18 mouse cellular contexts compared by ENCODE assay signal in genomic region chr1:78761061-78761515, GRCm38 (mm10). TPM values are rescaled to one million over a fixed set of nuclear protein-coding genes. Genes with fewer than 3 reads are reported as not detected.
DNase-seq lines count a peak whose midpoint lies in the region; ATAC-seq and TF ChIP-seq lines count a peak whose summit lies in the region.
"Had no signal": no experiment of that assay in that cellular context is flagged by ENCODE, and none has a peak within 500 bp of the region (broad histone marks: within the 10 kb centered on the region; RNA-seq: fewer than 3 reads in every experiment).

No protein-coding gene starts in this region.

- H3K36me3 ChIP-seq in forebrain, embryonic 11.5 days (ENCODE audit: control insufficient read depth, insufficient read depth, low read length), result no peaks in the 10 kb centered on the region
- no peaks in the 10 kb centered on the region for H3K36me3 ChIP-seq in forebrain, embryonic 10.5 days (replicated peaks)
- H3K36me3 ChIP-seq in midbrain, embryonic 11.5 days (ENCODE audit: control insufficient read depth, insufficient read depth, low read length), result no peaks in the 10 kb centered on the region
- H3K36me3 ChIP-seq in midbrain, embryonic 10.5 days, result no peaks in the 10 kb centered on the region
- H3K36me3 ChIP-seq in hindbrain, embryonic 16.5 days (ENCODE audit: control insufficient read depth, insufficient read depth, low read length), result no peaks in the 10 kb centered on the region
- H3K36me3 ChIP-seq in neural tube, embryonic 15.5 days, result no peaks in the 10 kb centered on the region
- no peaks in the 10 kb centered on the region for H3K36me3 ChIP-seq in liver, postnatal 0 days (replicated peaks; ENCODE audit: insufficient read depth, low read length)
- H3K36me3 ChIP-seq in thymus, adult 2 months (ENCODE audit: control insufficient read depth, insufficient read depth, low read length), result no peaks in the 10 kb centered on the region
- H3K36me3 ChIP-seq: G1E; liver, embryonic 15.5 days had no signal

- TF ChIP-seq POLR2A in thymus, adult 2 months (IDR thresholded peaks at IDR 0.05; ENCODE audit: control insufficient read depth, extremely low read depth, insufficient read depth, low read length, poor library complexity), result no peak

- 52% methylated on average over 3 of the region's 3 CpGs for WGBS in forebrain, embryonic 11.5 days
- 71% methylated on average over 3 of the region's 3 CpGs for WGBS in forebrain, embryonic 10.5 days
- WGBS in midbrain, embryonic 11.5 days, result 36% methylated on average over 3 of the region's 3 CpGs
- WGBS in midbrain, embryonic 10.5 days, result 51% methylated on average over 3 of the region's 3 CpGs
- 16% methylated on average over 3 of the region's 3 CpGs for WGBS in hindbrain, embryonic 16.5 days
- 30% methylated on average over 3 of the region's 3 CpGs for WGBS in neural tube, embryonic 15.5 days
- WGBS in liver, postnatal 0 days (ENCODE audit: insufficient replicate concordance), result 72% methylated on average over 3 of the region's 3 CpGs
- WGBS in thymus, adult 2 months, result 92% methylated on average over 3 of the region's 3 CpGs

- TF ChIP-seq CTCF in liver, postnatal 0 days (IDR thresholded peaks at IDR 0.05; ENCODE audit: low read depth), result no peak
- no peak for TF ChIP-seq CTCF in thymus, adult 2 months (IDR thresholded peaks at IDR 0.05; ENCODE audit: borderline replicate concordance, control insufficient read depth, extremely low read depth, insufficient read depth, low read length, poor library complexity)

- no peak overlapping the region for H3K9ac ChIP-seq in forebrain, embryonic 11.5 days (ENCODE audit: low read length)
- H3K9ac ChIP-seq in midbrain, embryonic 11.5 days (ENCODE audit: low read length), result no peak overlapping the region
- no peak overlapping the region for H3K9ac ChIP-seq in hindbrain, embryonic 16.5 days (ENCODE audit: low read depth, low read length)
- H3K9ac ChIP-seq in neural tube, embryonic 15.5 days (replicated peaks), result no peak overlapping the region
- no peak overlapping the region for H3K9ac ChIP-seq in liver, postnatal 0 days (replicated peaks)
- H3K9ac ChIP-seq: liver, embryonic 15.5 days had no signal

- no peak for DNase-seq in forebrain, embryonic 11.5 days (ENCODE audit: low spot score)
- DNase-seq in forebrain, embryonic 10.5 days (ENCODE audit: extremely low spot score, low spot score), result no peak
- peak; percentile 85 for DNase-seq in midbrain, embryonic 11.5 days (ENCODE audit: low spot score, missing footprints)
- DNase-seq in midbrain, embryonic 10.5 days (ENCODE audit: low spot score), result no peak
- DNase-seq in liver, postnatal 0 days, result no peak
- DNase-seq in thymus, adult 2 months, result no peak
- DNase-seq: B cell, adult 2 months; kidney, postnatal 25 days; left cerebral cortex, postnatal 4 days; right cerebral cortex, adult 18-20 months; thymus, postnatal 25 days had no signal

- no peaks in the 10 kb centered on the region for H3K9me3 ChIP-seq in forebrain, embryonic 11.5 days (ENCODE audit: control insufficient read depth, low read length)
- H3K9me3 ChIP-seq in forebrain, embryonic 10.5 days, result no peaks in the 10 kb centered on the region
- no peaks in the 10 kb centered on the region for H3K9me3 ChIP-seq in midbrain, embryonic 11.5 days (ENCODE audit: control insufficient read depth, low read length)
- no peaks in the 10 kb centered on the region for H3K9me3 ChIP-seq in midbrain, embryonic 10.5 days (replicated peaks)
- no peaks in the 10 kb centered on the region for H3K9me3 ChIP-seq in hindbrain, embryonic 16.5 days (ENCODE audit: control insufficient read depth, low read length)
- no peaks in the 10 kb centered on the region for H3K9me3 ChIP-seq in neural tube, embryonic 15.5 days (replicated peaks)
- no peaks in the 10 kb centered on the region for H3K9me3 ChIP-seq in liver, postnatal 0 days (ENCODE audit: low read length)
- H3K9me3 ChIP-seq: G1E; liver, embryonic 15.5 days had no signal

- no peak overlapping the region for H3K4me2 ChIP-seq in forebrain, embryonic 11.5 days (ENCODE audit: low read depth, low read length, severe bottlenecking)
- no peak overlapping the region for H3K4me2 ChIP-seq in midbrain, embryonic 11.5 days
- H3K4me2 ChIP-seq in hindbrain, embryonic 16.5 days (ENCODE audit: low read length), result no peak overlapping the region
- H3K4me2 ChIP-seq in neural tube, embryonic 15.5 days, result no peak overlapping the region
- H3K4me2 ChIP-seq in liver, postnatal 0 days (ENCODE audit: low read depth, low read length), result no peak overlapping the region
- H3K4me2 ChIP-seq: liver, embryonic 15.5 days had no signal

- H3K27me3 ChIP-seq in forebrain, embryonic 11.5 days (ENCODE audit: control insufficient read depth, insufficient read depth, low read length), result no peaks in the 10 kb centered on the region
- H3K27me3 ChIP-seq in forebrain, embryonic 10.5 days (ENCODE audit: poor library complexity, severe bottlenecking), result no peaks in the 10 kb centered on the region
- H3K27me3 ChIP-seq in midbrain, embryonic 11.5 days (ENCODE audit: control insufficient read depth, insufficient read depth, low read length), result no peaks in the 10 kb centered on the region
- no peaks in the 10 kb centered on the region for H3K27me3 ChIP-seq in midbrain, embryonic 10.5 days (ENCODE audit: low read depth, poor library complexity, severe bottlenecking)
- no peaks in the 10 kb centered on the region for H3K27me3 ChIP-seq in hindbrain, embryonic 16.5 days (replicated peaks; ENCODE audit: control insufficient read depth, insufficient read depth, low read length)
- no peaks in the 10 kb centered on the region for H3K27me3 ChIP-seq in neural tube, embryonic 15.5 days (replicated peaks)
- H3K27me3 ChIP-seq in liver, postnatal 0 days (ENCODE audit: insufficient read depth, low read length), result no peaks in the 10 kb centered on the region
- H3K27me3 ChIP-seq in thymus, adult 2 months (ENCODE audit: control insufficient read depth, insufficient read depth, low read length), result no peaks in the 10 kb centered on the region
- H3K27me3 ChIP-seq: liver, embryonic 15.5 days had no signal

- 0 out of 2 replicates have a peak, but pooled peaks cover 2% of the 10 kb centered on the region for H3K4me1 ChIP-seq in forebrain, embryonic 11.5 days (replicated peaks; ENCODE audit: control insufficient read depth, insufficient read depth, low read length)
- H3K4me1 ChIP-seq in forebrain, embryonic 10.5 days, result peaks cover 5% of the 10 kb centered on the region; the same call in 1 of the 2 replicates
- H3K4me1 ChIP-seq in midbrain, embryonic 11.5 days (ENCODE audit: control insufficient read depth, insufficient read depth, low read length), result peaks cover 5% of the 10 kb centered on the region; the same call in 1 of the 2 replicates
- peaks cover 8% of the 10 kb centered on the region for H3K4me1 ChIP-seq in midbrain, embryonic 10.5 days
- peaks cover 7% of the 10 kb centered on the region for H3K4me1 ChIP-seq in hindbrain, embryonic 16.5 days (ENCODE audit: control insufficient read depth, insufficient read depth, low read depth, low read length)
- H3K4me1 ChIP-seq in neural tube, embryonic 15.5 days, result peaks cover 7% of the 10 kb centered on the region; the same call in 1 of the 2 replicates
- H3K4me1 ChIP-seq in liver, postnatal 0 days (ENCODE audit: insufficient read depth), result no peaks in the 10 kb centered on the region
- no peaks in the 10 kb centered on the region for H3K4me1 ChIP-seq in thymus, adult 2 months (replicated peaks; ENCODE audit: control insufficient read depth, insufficient read depth, low read length)
- H3K4me1 ChIP-seq: liver, embryonic 15.5 days had no signal

- TF ChIP-seq EP300 in liver, postnatal 0 days (IDR thresholded peaks at IDR 0.05; ENCODE audit: low read depth), result no peak

- ATAC-seq in forebrain, embryonic 11.5 days (replicated peaks; ENCODE audit: low FRiP score), result peak; percentile 80
- ATAC-seq in midbrain, embryonic 11.5 days (ENCODE audit: low FRiP score), result peak; percentile 90
- ATAC-seq in hindbrain, embryonic 16.5 days, result peak; percentile 97
- ATAC-seq in neural tube, embryonic 15.5 days (ENCODE audit: low FRiP score), result peak; percentile 81
- no peak for ATAC-seq in liver, postnatal 0 days
- ATAC-seq: activated CD4-positive, CD25-positive, alpha-beta regulatory T cell, adult 4 months; intestine, postnatal 0 days had no signal

- no peak overlapping the region for H3K27ac ChIP-seq in forebrain, embryonic 11.5 days (ENCODE audit: low read depth, low read length)
- H3K27ac ChIP-seq in forebrain, embryonic 10.5 days, result no peak overlapping the region
- no peak overlapping the region for H3K27ac ChIP-seq in midbrain, embryonic 11.5 days (ENCODE audit: low read depth, low read length)
- H3K27ac ChIP-seq in midbrain, embryonic 10.5 days (replicated peaks), result no peak overlapping the region
- H3K27ac ChIP-seq in hindbrain, embryonic 16.5 days (ENCODE audit: low read depth, low read length), result no peak overlapping the region
- peak overlapping the region; percentile 58 for H3K27ac ChIP-seq in neural tube, embryonic 15.5 days (replicated peaks)
- no peak overlapping the region for H3K27ac ChIP-seq in liver, postnatal 0 days (ENCODE audit: low read depth)
- no peak overlapping the region for H3K27ac ChIP-seq in thymus, adult 2 months (ENCODE audit: control insufficient read depth, insufficient read depth, low read length)
- H3K27ac ChIP-seq: liver, embryonic 15.5 days had no signal

- no peak overlapping the region for H3K4me3 ChIP-seq in forebrain, embryonic 11.5 days (ENCODE audit: low read depth, low read length)
- H3K4me3 ChIP-seq in forebrain, embryonic 10.5 days, result no peak overlapping the region
- no peak overlapping the region for H3K4me3 ChIP-seq in midbrain, embryonic 11.5 days (ENCODE audit: low read depth, low read length)
- H3K4me3 ChIP-seq in midbrain, embryonic 10.5 days, result no peak overlapping the region
- no peak overlapping the region for H3K4me3 ChIP-seq in hindbrain, embryonic 16.5 days (ENCODE audit: low read length)
- no peak overlapping the region for H3K4me3 ChIP-seq in neural tube, embryonic 15.5 days (replicated peaks)
- H3K4me3 ChIP-seq in liver, postnatal 0 days (ENCODE audit: low read depth, low read length), result no peak overlapping the region
- H3K4me3 ChIP-seq in thymus, adult 2 months (ENCODE audit: control insufficient read depth, insufficient read depth, low read length), result no peak overlapping the region
- H3K4me3 ChIP-seq: erythroblast, embryonic 14.5 days; liver, embryonic 15.5 days had no signal

RNA-seq across cellular contexts. Expression of gene Kcne4, which starts 55.5 kb away (rescaled TPM):
- polyA plus RNA-seq in forebrain, embryonic 11.5 days (2014; fragmentation: Nextera tagmentation; extraction: Ambion mirVana), result 0.52 and 0.75 TPM in 2 replicates
- polyA plus RNA-seq in forebrain, embryonic 10.5 days (2016; fragmentation: Nextera tagmentation; extraction: Ambion mirVana), result 0.09 and 0.32 TPM in 2 replicates
- polyA plus RNA-seq in midbrain, embryonic 11.5 days (2014; fragmentation: Nextera tagmentation; extraction: Ambion mirVana), result 0.84 and 1.0 TPM in 2 replicates
- 0.26 and 1.2 TPM in 2 replicates for polyA plus RNA-seq in midbrain, embryonic 10.5 days (2016; fragmentation: Nextera tagmentation; extraction: Ambion mirVana)
- polyA plus RNA-seq in hindbrain, embryonic 16.5 days (2015; fragmentation: Nextera tagmentation; extraction: Ambion mirVana), result 1.8 and 1.9 TPM in 2 replicates
- polyA plus RNA-seq in neural tube, embryonic 15.5 days (2015; fragmentation: Nextera tagmentation; extraction: Ambion mirVana), result 3.5 and 6.2 TPM in 2 replicates
- 0.19 and 0.27 TPM in 2 replicates for polyA plus RNA-seq in liver, postnatal 0 days (2015; fragmentation: Nextera tagmentation; extraction: Ambion mirVana)
- 0.36 and 0.44 TPM in 2 replicates for polyA plus RNA-seq in thymus, adult 2 months (2012; rRNA removed)
- polyA plus RNA-seq: activated CD4-positive, CD25-positive, alpha-beta regulatory T cell, adult 4 months; erythroblast, embryonic 14.5 days; G1E had no signal
